Mouse (Mus musculus): ENCODE measurements around the gene Capn11.
"Not testable (repeated sequence)": the region's sequence is repeated elsewhere in the genome, so short reads cannot be mapped to it uniquely, and the experiment has no call there.

The Capn11 gene

DNA sequence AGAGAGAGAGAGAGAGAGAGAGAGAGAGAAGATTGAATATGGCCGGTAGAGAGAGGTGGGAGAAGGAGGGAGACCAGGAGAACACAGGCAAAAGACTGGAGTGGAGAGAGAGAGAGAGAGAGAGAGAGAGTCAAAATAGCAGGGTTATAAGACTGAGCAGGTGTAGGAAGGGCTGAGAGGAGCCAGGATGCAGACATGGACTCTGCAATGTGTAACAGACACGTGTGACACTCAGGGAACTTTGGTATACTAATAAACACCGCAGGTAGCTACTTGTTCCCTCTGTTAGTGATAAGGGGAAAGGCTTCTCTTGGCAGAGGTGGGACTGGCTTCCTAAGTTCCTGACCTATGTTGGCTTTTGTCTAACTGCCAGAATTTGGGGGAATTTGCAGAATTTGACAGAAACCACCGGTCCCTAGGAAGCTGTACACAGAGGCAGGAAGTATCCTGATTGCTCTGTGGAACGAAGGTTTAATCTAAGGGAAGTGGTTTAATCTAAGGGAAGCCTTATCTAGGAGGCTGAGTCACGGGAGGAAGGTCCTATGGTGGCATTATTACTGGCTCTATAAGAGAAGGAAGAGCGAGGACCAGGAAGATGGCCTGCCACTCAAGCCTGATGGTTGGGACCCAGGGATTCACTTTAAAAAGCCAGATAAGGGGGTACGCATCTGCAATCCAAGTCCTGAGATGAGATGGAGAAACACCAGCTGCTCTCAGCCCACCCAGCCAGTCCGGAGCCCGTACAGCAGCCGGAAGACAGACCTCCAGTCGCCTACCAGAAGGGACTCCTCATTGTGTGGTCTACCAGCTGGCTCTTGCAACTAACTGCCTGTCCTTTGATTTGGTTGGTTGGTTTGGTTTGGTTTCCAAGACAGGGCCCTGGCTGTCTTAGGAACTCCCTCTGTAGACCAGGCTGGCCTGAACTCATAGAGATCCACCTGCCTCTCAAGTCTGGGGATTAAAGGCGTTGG, 30.0 kb downstream of the Capn11 start:
- DNase-seq (ENCODE audit: low read depth, low spot score): no peak

DNA sequence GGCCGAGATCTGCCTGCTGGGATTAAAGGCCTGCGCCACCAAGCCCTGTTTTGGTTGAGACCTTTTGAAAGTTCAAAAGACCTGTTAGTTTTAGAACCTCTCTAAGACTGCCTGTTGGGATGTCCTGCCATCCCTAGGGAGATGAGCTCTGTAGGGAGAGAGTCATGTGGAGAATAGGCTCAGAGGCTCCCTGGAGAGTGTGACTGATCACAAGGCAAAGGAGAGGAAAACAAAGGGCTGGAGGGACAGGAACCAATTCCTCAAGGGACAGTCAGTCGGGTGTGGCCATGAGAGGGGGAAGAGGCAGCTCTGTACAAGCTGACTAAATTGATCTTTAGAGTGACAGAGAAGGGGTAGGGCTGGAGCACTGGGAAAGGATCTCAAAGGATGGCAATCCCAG, 31.0 kb downstream of the Capn11 start:
- no peak for DNase-seq (ENCODE audit: low read depth, low spot score)

DNA sequence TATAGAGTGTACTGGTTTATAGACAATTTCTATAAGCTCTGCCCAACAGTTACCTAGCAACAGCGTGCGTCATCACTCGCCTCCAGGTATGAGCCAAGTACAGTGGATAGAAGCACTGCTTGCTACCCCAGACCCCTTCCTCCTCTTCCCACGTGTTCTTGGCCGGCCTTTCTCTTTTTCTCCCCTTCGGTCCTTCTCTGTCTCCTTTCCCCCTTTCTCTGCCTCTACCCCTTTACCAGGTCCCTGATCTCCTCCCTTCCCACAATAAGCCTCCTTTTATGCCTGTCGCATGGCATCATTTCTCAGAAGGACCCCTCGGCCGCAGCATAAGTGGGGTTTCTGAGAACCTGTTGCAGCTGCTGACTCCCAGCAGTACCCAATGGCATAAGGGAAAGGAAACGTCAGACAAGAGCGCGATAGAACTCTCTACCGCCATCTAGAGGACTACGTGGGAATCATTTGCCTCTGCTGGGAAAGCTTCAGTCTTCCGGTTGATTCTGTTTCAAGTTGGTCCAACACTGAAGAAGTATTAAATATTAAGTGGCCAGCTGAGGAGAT, 32.5 kb downstream of the Capn11 start:
- peak; percentile 70 for DNase-seq (ENCODE audit: low read depth, low spot score)

DNA sequence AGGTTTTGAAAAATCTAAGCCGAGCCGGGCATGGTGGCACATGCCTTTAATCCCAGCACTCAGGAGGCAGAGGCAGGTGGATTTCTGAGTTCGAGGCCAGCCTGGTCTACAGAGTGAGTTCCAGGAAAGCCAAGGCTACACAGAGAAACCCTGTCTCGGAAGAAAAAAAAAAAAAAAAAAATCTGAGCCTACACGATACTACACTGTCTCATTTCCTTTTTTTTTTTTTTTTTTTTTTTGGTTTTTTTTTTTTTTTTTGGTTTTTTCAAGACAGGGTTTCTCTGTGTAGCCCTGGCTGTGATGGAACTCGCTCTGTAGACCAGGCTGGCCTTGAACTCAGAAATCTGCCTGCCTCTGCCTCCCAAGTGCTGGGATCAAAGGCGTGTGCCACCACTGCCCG, 35.7 kb downstream of the Capn11 start:
- DNase-seq (ENCODE audit: low read depth, low spot score): not testable (repeated sequence)

DNA sequence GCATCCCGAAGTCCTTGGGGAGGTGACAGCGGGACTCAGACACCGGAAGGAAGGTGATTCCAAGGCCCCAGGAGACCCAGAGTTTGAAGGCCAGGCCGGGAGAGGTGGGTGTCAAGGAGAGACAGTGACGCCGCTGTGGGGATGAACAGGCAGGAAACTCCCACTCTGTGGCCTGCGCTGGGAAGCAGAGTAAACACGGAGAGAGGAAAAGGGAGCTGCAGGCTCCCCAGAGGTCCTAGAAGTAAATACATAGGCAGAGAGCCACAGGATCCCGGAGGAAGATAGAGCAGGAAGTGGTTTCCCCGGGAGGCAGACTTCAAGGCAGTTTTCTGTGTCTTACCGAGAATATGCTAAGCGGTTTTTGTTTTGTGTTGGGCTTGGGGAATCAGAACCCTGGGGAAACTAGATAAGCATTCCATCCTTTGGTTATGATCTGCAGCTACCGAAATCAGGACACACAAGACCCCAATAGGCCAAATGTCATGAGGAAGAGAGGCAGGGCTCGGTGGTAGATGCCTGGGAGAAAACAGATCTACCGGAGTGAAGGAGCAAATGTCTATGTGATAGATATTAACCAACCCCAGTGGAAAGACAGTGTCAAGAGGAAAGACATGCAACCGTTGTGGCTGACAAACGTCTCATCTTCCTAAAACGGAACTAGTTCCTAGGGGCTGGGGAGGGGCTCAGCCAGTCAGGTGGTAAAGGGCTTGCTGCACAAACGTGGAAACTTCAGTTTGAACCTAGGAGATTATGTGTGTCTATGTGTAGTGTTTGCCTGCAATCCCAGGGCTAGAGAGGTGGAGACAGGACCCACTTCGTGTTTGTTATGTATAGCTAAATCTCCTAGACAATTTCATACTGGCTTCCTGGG, 39.5 kb downstream of the Capn11 start:
- DNase-seq (ENCODE audit: low read depth, low spot score): no peak

DNA sequence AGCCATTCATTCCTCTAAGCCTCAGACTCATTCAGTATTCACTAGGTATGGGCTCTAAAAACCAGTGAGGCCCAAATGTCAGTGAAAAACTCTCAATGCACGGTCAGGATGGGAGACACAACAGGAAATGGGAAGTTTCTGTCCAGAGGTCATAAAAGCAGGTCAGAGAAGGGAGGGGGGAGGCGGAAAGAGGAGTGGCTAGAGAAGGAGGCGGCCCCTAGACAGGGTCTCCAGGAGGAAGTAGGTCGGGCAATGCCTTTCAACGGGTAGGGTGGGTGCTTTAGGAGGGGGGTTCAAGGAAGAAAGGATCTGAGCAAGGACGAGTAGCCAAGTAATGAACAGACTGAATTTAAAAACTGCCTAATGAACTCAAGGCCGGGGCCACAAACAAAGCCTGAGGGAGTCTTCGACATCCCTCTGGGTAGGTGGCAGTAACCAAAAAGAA, 40.2 kb downstream of the Capn11 start:
- DNase-seq (ENCODE audit: low read depth, low spot score): no peak

DNA sequence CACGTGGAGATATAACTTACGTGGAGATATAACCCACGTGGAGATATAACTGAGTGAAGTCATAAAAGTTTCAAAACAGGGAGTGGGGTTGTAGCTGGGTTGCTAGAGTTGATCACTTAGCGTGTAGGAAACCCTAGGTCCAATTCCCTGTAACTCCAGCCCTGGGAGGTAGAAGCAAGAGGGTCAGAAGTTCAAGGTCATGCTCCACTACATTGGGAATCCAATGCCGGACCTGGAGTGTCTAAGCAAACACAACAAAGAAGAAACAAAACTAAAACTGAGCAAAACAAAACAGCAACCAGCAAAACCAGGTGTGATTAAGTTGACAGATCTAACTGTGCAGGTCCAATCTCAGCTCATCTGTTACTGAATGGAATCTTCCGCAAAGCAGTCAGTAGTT, 41.5 kb downstream of the Capn11 start:
- DNase-seq (ENCODE audit: low read depth, low spot score): no peak

DNA sequence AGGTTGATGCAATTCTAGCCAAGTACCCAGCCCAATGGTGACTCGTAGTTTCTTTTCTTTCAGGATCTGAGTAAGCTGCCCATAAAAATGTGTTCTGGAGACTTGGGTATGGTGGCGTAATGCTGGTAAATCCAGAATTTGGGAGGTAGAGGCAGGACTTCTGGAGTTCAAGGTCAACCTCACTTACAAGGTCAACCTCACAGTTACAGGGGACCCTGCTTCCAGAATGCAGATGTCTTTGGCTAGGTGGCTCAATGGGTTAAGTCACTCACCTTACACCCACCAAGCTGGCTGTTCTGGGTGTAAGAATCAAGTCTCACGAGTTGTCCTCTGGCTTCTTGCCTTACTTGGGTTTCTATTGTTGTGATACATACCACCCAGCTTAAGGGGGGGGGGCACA, 42.4 kb downstream of the Capn11 start:
- DNase-seq (ENCODE audit: low read depth, low spot score): no peak

DNA sequence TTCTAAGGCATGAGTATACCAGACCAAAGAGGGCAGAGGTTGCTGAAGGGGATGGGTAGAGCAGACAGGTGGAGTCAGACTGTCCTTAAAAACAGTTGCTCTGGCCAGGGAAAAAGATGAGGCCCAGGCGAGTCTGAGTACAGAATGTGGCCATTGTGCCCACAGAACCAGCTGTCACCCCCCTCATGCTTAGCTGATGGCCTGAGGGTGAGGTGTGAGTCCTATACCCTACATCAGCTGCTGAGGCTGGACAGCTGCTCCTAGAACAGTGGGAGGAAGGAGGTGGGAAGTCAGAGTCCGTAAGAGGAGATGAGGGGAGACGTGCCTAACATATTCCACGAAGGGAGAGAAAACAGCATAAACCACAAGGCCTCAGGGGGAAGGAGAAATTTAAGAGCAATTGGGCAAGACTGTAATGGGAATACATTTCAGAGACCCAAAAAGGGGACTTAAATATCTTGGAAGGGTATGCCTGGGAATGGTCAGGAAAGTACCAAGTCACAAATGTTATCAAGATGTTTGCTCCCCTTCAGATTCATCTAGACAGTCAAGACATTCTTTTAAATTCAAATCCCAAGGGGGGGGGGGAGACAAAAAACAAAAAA, 43.0 kb downstream of the Capn11 start:
- no peak for DNase-seq (ENCODE audit: low read depth, low spot score)

DNA sequence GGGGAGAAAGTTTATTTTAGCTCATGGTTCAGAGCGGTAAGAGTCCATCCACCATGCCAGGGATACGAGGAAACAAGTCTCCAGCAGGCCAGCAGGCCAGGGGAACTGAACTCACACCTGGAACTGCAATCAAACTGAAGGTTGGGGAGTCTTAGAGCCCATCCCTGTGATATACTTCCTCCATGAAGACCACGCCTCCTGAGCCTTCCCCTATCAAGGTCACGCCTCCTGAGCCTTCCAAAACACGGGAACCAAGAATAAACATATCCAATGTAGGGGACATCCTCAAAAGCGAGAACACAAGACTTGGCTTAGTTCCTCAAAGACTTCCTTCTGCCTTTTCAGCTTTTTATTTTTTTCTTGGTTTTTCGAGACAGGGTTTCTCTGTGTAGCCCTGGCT, 46.2 kb downstream of the Capn11 start:
- no peak for DNase-seq (ENCODE audit: low read depth, low spot score)

DNA sequence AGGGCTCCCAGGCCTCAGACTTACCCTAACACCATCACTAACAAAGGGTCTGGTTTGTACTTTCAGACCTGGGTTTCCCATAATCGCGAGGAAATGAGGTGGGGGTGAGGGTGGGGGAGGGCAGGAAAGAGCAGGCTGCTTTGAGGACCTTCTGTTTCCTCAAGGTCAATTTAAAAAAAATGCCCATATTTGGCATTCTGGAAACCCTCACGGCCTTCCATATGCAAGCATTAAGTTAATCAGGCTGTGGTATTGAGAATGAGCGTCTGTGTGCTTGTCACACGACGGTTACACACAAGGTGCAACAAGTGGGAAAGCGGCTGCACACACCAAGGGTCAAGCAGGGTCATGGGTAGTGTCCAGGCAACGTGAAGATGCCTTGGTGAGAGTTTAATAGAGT, 47.1 kb downstream of the Capn11 start:
- no peak for DNase-seq (ENCODE audit: low read depth, low spot score)

DNA sequence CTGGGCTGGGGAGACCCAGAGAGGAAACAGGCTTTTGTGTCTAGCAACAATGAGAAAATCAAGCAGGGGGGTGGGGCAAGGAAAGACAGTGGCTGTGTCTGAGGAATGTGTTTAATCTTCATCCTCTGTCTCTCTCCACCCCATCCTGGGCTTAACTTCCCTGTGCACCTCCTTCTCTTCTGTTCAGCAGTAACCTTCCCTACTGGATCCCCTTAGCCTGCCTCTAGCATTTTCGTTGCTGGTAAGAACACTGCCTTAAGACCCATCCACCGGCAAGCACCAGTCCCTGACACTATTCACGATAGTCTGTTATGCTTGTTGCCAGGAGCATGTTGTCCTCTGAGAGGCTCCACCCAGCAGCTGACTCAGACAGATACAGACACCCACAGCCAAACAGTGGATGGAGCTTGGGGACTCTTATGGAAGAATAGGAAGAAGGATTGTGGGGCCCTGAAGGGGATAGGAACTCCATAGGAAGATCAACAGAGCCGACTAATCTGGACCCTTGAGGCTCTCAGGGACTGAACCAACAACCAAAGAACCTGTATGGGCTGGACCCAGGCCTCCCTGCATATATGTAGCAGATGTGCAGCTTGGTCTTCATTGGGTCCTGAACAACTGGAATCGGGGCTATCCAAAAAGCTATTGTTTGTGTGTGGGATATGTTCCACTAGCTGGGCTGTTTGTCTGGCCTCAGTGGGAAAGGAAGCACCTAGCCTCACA, 48.8 kb downstream of the Capn11 start:
- DNase-seq (ENCODE audit: low read depth, low spot score): no peak

DNA sequence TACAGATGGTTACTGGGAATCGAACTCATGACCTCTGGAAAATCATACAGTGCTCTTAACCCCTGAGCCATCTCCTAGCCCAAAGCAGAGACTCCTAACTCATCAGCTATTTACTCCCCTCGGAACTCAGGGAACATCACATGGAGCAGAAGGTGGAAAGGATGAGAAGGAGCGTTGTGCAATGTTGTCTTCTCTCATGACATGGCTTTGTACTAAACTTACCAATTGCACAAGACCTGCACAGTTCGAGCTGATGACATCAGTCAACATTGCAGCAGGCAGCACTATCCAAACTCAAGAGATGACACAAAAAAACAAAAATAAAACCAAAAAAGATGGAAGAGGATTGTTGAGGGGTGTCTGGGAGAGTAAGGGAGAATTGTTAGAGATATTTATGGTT, 50.7 kb downstream of the Capn11 start:
- no peak for DNase-seq (ENCODE audit: low read depth, low spot score)

DNA sequence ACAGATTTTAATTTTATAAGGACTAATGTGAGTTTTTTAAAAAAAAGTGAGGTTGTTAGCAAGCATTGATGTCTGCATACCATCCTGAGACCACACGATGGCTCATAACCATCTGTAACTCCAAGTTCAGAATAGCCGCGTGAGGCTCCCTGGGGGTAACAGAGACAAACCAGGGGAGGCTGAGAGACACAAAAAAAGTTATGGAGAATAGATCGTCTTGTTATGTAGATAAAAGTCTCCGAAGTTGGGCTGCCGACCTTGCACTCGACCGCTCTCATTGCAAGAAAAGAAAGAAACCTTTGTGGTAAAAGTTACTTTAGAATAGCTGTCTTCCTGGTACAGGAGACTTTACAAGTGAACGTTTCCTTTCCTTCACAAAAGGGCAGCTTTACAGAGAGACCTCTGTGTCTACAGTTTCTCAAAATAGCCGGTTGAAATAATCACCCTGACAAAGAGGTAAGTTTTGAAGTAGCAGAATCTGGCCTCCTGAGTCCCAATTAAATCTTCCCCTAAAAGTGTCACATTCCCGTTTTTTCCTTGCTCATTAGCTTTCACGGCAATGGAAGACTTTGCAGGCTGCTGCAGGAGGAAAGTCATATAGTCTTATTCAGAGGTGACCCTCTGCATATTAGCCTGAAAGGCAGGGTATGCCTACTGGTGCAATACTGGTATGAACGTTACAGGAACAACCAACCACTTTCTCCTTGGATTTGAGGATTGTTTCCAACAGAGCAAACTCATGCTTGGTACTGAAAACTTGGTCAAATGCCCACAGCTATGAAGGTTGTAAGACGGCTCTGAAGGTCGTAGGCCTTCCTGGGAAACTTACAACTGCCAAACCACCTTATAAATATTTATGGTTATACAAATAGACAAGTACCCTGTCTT, 51.9 kb downstream of the Capn11 start:
- no peak for DNase-seq (ENCODE audit: low read depth, low spot score)

DNA sequence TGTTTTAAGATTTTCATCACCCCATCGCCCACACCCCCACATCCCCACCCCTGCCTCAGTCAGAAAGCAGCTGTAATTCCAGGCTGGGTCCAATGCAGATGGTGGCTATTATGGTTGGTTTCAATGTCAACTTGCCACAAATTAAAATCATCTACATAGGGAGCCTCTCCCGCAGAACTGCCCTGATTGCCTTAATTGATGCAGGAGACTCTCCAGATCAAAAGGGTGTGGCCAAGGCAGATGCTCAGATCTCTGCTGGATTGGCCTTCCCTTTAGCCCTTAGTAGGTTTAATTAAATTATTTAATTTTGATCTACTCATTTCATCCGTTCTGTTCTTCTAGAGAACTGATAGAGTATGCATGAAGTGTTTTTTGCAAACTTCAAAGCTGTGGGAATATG, 56.1 kb downstream of the Capn11 start:
- no peak for DNase-seq (ENCODE audit: low read depth, low spot score)

DNA sequence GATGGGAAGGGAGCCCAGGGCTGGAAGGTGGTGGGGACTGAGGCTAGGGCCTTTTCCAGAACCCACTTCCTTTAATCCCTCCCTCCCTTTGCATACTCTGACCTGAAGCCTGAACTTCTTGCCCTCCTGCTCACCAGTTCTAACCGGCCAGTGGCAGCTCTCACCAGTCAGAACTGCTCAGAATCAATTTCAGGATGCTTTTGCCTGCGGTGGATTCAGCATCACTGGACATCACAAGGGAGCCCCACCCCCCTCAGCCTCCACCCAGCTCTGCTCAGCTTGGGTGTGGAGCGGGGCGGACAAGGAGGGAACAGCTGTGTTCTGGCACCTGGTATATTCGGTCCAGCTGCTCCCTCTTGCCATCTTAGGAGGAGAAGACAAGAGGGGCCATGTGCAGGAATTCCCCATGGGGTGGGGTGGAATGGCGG, 57.2 kb downstream of the Capn11 start, which contains the start of gene Mymx:
Gene Mymx, minus strand, starts transcription at position 226 of the 428 bp plus-strand sequence.
- DNase-seq (ENCODE audit: low read depth, low spot score): peak; percentile 93

DNA sequence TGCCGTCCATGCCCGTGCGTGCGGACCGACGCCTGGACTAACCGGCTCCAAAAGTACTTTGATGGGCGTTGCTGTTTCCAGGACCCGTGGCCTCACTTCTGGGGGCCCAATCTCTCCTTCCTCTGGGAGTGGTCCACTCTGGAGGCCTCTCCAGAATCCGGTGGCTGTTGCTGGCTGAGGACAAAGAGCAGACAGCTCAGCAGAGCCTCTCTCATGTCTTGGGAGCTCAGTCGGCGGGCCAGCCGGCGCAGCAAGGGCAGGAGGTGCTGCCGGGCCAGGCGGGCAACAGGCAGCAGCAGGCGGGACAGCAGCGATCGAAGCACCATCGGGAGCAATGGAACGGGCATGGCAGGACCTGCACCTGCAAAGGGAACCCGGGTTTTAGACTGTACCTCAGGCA, 57.8 kb downstream of the Capn11 start:
- no peak for DNase-seq (ENCODE audit: low read depth, low spot score)

DNA sequence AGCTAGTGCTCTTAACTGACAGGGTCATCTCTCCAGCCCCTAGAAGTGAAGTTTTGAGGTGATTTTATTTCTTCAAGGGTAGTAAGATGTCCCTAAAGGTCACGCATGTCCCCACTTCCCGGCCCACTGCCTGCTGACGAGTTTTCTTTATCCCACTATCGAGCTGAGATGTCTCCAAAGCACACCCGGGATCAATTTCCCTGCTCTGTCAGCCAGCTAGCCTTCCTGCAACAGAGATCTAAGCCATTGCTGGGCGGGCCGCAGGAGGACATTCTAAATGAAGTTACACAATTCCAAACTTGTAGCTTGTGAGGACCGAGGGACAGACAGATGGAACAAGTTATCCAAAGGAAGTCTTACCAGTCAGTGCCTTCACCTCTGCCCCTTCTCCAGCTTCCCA, 58.9 kb downstream of the Capn11 start:
- no peak for DNase-seq (ENCODE audit: low read depth, low spot score)

DNA sequence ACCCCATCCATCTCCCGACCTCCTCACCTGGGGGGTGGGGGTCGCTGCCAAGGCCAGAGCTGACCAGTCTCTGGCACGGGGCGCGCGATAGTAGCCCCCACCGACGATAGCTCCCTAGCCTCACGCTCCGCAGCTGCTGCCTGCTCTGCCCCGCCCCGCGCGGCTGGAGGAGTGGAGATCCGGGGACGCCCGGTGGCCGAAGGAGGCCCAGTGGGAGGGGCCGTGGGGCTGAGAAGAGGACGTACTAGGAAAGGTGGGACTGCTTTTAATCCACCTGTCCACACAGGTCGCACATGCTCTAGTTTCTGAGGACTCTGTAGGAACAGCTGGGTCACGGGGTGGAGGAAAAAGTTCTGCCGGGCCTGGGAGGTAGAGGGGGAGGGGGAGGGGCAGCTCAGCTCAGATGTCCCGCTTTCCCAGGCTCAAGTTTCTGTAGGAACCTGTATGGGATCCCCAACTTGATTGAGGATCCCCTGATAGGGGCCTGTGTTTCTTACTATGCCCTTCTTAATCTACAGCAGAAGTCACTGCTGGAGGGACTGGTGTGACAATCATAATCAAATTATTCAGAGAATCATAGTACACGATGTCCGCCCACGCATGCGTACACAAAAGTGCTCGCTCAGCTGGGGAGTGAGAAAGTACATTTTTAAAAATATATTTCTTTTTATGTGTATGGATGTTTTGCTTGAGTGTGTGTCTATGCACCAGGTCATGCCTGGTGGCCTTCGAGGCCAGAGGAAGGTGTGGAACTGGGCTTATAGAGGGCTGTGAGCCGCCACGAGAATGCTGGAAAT, 59.5 kb downstream of the Capn11 start, which contains the start of gene Slc29a1:
Gene Slc29a1, minus strand, starts transcription at position 161 of the 797 bp plus-strand sequence.
- DNase-seq (ENCODE audit: low read depth, low spot score): no peak
